Mouse (Mus musculus) liver, postnatal 0 days (tissue): ENCODE results near the gene Plcb3. TPM values are rescaled to one million over a fixed set of nuclear protein-coding genes. Genes with fewer than 3 reads are reported as not detected.

ENCODE experiments used
- ATAC-seq: fragments of 200-750 bp; cut with Nextera tagmentation; 2 replicates; pipeline ENCODE4 v1.8.0; 2017; ENCODE audit warnings: mild to moderate bottlenecking, moderate library complexity
- DNase-seq: peaks from one replicate; pipeline ENCODE4 v3.0.0-alpha.2; 2016
- H3K27ac ChIP-seq: fragments of 300-500 bp; sonication (generic); 2 replicates; pipeline ENCODE4 v1.5.1; 2014; ENCODE audit warnings: antibody characterized with exemption, moderate library complexity, mild to moderate bottlenecking, low read depth
- H3K27me3 ChIP-seq: fragments of 300-500 bp; sonication (generic); 2 replicates; pipeline ENCODE4 v1.6.1; 2014; ENCODE audit warnings: low read length, control low read depth, mixed read lengths; ENCODE audit not compliant: insufficient read depth
- H3K36me3 ChIP-seq: fragments of 300-500 bp; sonication (generic); replicated peaks from 2 replicates; pipeline ENCODE4 v1.6.1; 2014; ENCODE audit warnings: mild to moderate bottlenecking, control low read depth, low read length, moderate library complexity, mixed read lengths; ENCODE audit not compliant: insufficient read depth
- H3K4me1 ChIP-seq: fragments of 300-500 bp; sonication (generic); 2 replicates; pipeline ENCODE4 v1.6.1; 2014; ENCODE audit warnings: antibody characterized with exemption, mild to moderate bottlenecking, control low read depth; ENCODE audit not compliant: insufficient read depth
- H3K4me2 ChIP-seq: fragments of 300-500 bp; sonication (generic); 2 replicates; pipeline ENCODE4 v1.6.1; 2014; ENCODE audit warnings: low read depth, mild to moderate bottlenecking, low read length, moderate library complexity, mixed read lengths
- H3K4me3 ChIP-seq: fragments of 300-500 bp; sonication (generic); 2 replicates; pipeline ENCODE4 v1.5.1; 2014; ENCODE audit warnings: low read depth, low read length
- H3K9ac ChIP-seq: fragments of 300-500 bp; sonication (generic); replicated peaks from 2 replicates; pipeline ENCODE4 v1.6.1; 2014; ENCODE audit warnings: mild to moderate bottlenecking, moderate library complexity
- H3K9me3 ChIP-seq: fragments of 300-500 bp; sonication (generic); 2 replicates; pipeline ENCODE4 v1.6.1; 2016; ENCODE audit warnings: mild to moderate bottlenecking, control low read depth, low read length, mixed read lengths
- CTCF ChIP-seq: sonication (generic); IDR thresholded peaks from 2 replicates; pipeline ENCODE4 v1.5.1; 2016; ENCODE audit warnings: antibody characterized with exemption, low read depth
- EP300 ChIP-seq: IDR thresholded peaks from 2 replicates; pipeline ENCODE4 v1.6.1; 2016; ENCODE audit warnings: antibody characterized with exemption, low read depth, mild to moderate bottlenecking
- WGBS: fragments of 180-500 bp; shearing (Covaris S2); extraction: QIAGEN DNeasy Blood & Tissue Kit; methylation state at CpG from one replicate; pipeline ENCODE4 v1.1.7; 2014; ENCODE audit not compliant: insufficient replicate concordance; 5-methylcytosine and 5-hydroxymethylcytosine counted together
- polyA plus RNA-seq: library from polyadenylated mRNA; unstranded; fragments of >200 nt; fragmentation: Nextera tagmentation; extraction: Ambion mirVana; gene quantifications from 2 replicates; pipeline ENCODE4 v1.2.1, GENCODE M21; 2015

Gene Plcb3
- polyA plus RNA-seq, 1 experiment from 2014 or later: 3.5 TPM

DNA sequence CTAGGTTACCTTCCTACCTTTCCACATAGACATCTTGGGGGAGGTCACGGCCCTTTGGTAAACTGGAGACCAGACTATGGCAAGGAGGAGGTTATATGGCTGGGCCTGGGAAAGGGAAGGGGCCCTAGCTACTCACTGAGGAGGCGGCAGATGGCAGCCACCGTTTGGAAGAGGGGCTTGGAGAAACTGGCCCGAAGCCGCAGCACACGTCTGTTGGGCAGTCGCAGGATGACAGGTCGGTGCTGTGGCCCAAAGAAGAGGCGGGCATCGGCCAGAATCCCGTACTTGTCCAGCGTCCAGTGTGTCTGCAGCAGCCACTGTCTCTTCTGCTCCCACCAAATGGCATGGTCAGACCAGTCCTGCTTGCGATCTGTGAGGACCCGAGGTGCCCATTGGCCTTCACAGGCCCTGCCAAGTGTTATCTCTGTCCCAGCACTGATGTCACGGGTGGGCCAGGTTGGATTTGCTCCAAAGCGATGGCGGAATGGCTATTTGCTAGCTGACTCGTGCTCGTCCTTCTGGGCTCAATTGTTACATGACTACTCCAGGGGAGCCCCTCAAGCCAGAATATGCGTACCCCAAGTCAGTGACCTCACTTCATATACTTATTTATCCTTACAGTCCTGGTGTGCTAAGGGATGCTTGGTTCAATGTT is 38.3 kb upstream of the Plcb3 start:
- Histone ChIP-seq H3K27me3 (no peaks in the 10 kb centered on the region), H3K36me3 (peaks cover 33% of the 10 kb centered on the region), H3K9ac (no peak overlapping the region), H3K9me3 (no peaks in the 10 kb centered on the region), H3K4me2 (no peak overlapping the region), H3K4me3 (no peak overlapping the region), H3K4me1 (peaks cover 12% of the 10 kb centered on the region), H3K27ac (no peak overlapping the region)
- WGBS: 90% methylated on average over 20 of the region's 20 CpGs
- DNase-seq (no peak), ATAC-seq (no peak)
- TF ChIP-seq CTCF (no peak), EP300 (no peak)

DNA sequence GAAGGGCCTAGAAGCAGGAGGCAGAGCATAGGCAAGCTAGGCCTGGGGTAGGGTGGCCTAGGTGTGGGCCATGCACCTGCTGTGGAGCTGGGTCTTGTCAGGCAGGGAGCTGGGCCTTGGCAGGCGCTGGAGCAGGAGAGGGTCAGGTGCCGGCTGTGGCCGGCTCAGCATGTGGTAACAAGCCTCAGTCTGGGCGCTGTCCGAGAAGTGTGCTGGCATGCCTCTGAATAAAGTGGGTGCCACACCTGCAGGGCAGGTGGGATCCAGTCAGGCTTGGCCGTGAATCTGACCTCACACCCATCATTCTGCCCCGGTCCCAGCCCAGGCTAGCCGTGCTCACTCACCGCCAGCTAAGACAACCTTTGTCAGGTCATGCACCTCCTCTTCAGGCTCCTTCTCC is 37.7 kb upstream of the Plcb3 start:
- Histone ChIP-seq H3K4me3 (no peak overlapping the region), H3K9me3 (no peaks in the 10 kb centered on the region), H3K4me1 (peaks cover 6% of the 10 kb centered on the region), H3K36me3 (peaks cover 33% of the 10 kb centered on the region), H3K9ac (no peak overlapping the region), H3K27ac (no peak overlapping the region), H3K4me2 (no peak overlapping the region), H3K27me3 (no peaks in the 10 kb centered on the region)
- no peak for DNase-seq
- no peak for ATAC-seq
- TF ChIP-seq EP300 (no peak), CTCF (no peak)
- 92% methylated on average over 8 of the region's 9 CpGs for WGBS

DNA sequence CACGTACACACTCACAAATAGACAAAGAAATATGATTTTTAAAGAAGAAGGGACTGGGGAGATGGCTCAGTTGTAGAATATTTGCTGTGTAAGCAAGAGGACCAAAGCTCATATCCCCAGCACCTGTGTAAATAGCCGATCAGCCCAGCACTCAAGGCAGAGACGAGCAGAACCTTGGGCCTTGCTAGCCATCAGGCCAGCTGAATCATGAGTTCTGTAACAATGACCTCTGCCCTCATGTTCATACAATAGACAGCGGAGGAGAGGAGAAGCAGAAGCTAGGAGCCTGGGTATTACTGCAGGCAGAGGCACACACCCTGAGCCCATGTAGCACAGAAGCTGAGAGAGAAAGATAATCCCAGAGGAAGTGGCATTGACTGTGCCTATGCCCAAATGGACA is 36.2 kb upstream of the Plcb3 start:
- H3K4me2 ChIP-seq: no peak overlapping the region
- no peak overlapping the region for H3K4me3 ChIP-seq
- no peak overlapping the region for H3K9ac ChIP-seq
- H3K36me3 ChIP-seq: peaks cover 36% of the 10 kb centered on the region
- no peaks in the 10 kb centered on the region for H3K27me3 ChIP-seq
- DNase-seq (no peak), ATAC-seq (no peak; the same call in 1 of the 2 replicates)
- no peak overlapping the region for H3K27ac ChIP-seq
- WGBS: 61% methylated on average over 4 of the region's 4 CpGs
- H3K9me3 ChIP-seq: no peaks in the 10 kb centered on the region
- TF ChIP-seq EP300 (no peak), CTCF (no peak)
- peaks cover 4% of the 10 kb centered on the region for H3K4me1 ChIP-seq

DNA sequence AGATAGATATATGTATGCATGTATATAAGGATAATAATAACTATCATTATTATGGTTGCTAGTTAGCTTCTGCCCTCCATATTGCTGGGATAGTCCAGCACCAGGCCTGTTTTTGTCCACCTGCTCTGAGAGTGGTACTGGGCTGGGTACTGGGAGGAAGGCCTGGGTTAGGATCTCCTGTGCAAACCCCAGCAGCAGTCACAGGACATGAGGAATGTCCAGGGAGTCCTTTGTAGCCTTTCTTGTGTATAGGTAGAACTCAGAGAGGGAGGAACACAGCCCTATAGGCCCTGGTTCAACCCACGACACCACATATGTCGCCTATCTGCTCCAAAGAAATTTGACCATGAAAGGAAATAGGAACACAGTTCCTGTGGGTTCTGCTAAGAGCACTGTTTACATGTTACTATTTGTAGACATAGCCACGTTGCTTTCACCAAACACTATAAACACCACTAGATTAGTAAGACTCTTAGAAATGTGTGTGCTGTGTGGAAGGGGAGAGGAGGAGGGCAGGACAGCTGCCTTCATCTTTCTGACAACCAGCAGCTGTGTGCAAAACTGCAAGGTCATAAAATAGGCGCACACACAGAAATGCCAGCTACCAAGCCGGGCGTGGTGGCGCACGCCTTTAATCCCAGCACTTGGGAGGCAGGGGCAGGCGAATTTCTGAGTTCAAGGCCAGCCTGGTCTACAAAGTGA is 30.8 kb upstream of the Plcb3 start:
- no peaks in the 10 kb centered on the region for H3K4me1 ChIP-seq
- no peak for TF ChIP-seq EP300
- no peak for TF ChIP-seq CTCF
- no peak overlapping the region for H3K27ac ChIP-seq
- WGBS: 81% methylated on average over 9 of the region's 9 CpGs
- ATAC-seq (no peak), DNase-seq (no peak)
- H3K36me3 ChIP-seq: peaks cover 23% of the 10 kb centered on the region
- no peak overlapping the region for H3K4me2 ChIP-seq
- H3K4me3 ChIP-seq: no peak overlapping the region
- no peaks in the 10 kb centered on the region for H3K27me3 ChIP-seq
- no peak overlapping the region for H3K9ac ChIP-seq
- no peaks in the 10 kb centered on the region for H3K9me3 ChIP-seq

DNA sequence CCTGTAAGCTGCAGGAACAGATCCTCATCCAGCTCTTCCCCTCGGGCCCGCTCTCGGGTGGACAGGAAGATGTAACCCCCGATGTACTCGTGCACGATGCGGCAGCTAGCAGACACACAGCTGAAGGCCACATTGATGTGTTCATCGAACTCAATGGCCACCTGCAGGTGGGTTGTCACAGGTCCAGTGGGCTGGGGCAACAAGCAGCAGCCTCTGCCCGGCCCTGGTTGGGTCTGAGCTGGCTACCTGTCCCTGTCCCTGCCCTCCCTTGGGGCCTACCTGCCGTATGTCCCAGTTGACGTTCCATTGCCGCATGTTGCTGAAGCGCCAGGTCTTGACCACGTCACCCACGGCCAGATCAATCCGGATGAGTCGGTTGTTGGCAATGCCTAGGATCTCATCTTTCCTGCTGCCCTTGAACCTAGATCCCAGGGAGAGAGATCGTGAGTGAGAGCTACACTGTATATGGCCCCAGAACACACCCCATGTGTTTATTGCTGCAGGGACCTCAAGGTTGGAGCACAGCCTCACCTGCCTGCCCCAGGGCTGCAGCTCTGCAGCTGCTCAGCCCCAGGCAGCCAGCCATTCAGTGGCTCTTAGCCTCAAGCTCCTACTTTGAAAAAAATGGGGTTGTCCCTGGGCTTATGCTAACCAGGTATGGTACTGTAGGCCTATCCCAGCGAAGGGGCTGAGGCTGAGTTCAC is 23.2 kb upstream of the Plcb3 start:
- Histone ChIP-seq H3K9ac (no peak overlapping the region), H3K4me2 (no peak overlapping the region), H3K4me3 (no peak overlapping the region), H3K4me1 (peaks cover 19% of the 10 kb centered on the region), H3K9me3 (no peaks in the 10 kb centered on the region), H3K27ac (no peak overlapping the region), H3K27me3 (no peaks in the 10 kb centered on the region), H3K36me3 (peaks cover 48% of the 10 kb centered on the region)
- no peak for ATAC-seq
- TF ChIP-seq CTCF (no peak), EP300 (no peak)
- 88% methylated on average over 17 of the region's 19 CpGs for WGBS
- no peak for DNase-seq

DNA sequence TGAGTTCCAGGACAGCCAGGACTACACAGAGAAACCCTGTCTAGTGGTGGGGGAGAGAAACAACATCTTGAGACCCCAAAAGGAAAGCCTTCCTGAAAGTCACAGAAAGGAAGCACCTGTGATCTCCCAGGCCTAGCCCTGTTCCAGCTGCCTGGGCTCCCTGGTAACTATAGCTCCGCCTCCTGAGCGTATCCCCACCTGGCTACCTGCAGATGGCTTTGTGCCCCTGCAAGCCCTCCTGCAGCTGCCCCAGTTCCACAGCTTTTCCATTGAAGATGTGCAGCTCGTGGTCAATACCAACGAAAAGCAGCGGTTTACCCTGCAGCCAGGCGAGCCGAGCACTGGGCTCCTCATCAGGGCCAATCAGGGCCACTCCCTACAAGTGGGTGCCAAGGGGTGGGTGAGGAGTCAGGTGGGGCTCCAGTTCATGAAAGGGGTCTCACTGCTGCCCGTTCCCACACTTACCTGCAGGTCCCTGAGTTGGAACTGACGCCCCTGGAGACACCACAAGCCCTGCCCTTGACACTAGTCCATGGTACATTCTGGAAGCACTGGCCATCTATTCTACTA is 21.5 kb upstream of the Plcb3 start:
- 80% methylated on average over 9 of the region's 9 CpGs for WGBS
- Histone ChIP-seq H3K9me3 (no peaks in the 10 kb centered on the region), H3K36me3 (peaks cover 38% of the 10 kb centered on the region)

More for the DNA sequence above, 21.5 kb upstream of the Plcb3 start:
- Histone ChIP-seq H3K4me3 (no peak overlapping the region), H3K27ac (no peak overlapping the region), H3K4me2 (no peak overlapping the region), H3K4me1 (peaks cover 25% of the 10 kb centered on the region), H3K27me3 (no peaks in the 10 kb centered on the region), H3K9ac (no peak overlapping the region)
- DNase-seq (no peak), ATAC-seq (no peak)
- no peak for TF ChIP-seq CTCF
- TF ChIP-seq EP300: no peak
